Mouse (Mus musculus): ENCODE measurements at regions not wholly inside any gene's neighbourhood (a gene's known extent, or its start where the extent isn't known, plus 50 kb on each side); places are given as distances from the start of the nearest gene placed in this dataset.

DNA sequence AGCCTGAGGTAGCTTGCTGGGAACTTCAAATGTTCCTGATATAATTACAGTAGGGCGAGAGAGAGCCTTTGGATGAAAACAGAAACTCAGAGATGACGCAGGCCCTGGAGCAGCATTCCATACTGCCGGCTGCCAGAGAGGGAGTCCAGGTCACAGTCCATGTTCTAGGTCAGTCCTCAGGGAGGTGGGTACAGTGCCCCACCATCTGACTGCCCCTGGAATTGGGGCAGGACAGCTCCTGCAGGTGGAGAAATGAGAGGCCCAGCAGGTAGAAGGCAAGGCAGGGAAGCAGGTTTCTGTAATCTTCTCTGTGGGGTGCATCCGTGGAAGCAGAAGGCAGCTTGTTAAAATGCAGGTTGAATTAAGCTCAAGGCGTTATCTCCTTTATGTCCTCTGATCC is 94.5 kb upstream of the 4930596D02Rik start:
- Histone ChIP-seq H3K36me3 (ENCODE audit: control insufficient read depth, insufficient read depth) (no peaks in the 10 kb centered on the region), H3K27ac (ENCODE audit: low read length) (no peak overlapping the region)

DNA sequence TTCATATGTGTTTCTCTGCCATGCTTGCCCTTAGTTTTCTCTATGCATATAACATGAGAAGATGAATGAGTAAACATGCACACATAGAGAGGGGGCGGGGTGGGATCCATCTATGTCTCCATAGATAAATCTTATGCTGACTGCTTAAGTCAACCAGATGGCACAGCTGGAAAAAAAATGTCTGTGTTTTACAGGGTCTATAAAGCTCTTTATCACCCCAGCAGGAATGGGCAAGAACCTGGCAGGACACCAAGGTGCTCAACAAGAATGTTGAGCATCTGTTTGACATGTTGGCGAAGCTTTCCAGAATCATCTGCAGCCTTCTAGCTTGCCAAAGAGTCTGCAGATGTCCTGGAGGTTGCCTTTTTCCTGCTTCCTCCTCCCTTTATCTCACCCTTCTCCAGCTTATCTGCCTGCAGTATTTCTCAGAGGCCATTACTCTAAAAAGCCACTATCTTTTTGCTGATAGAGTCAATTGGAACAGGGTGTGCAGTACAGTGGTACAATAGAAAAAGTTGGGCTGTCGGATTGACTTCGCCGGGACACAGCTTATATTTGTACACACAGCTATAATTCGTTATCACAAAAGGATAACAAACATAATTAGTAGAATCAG is 73.0 kb upstream of the 4930596D02Rik start:
- Histone ChIP-seq H3K9me3 (replicated peaks; ENCODE audit: control insufficient read depth, low read length) (no peaks in the 10 kb centered on the region), H3K27ac (ENCODE audit: low read length) (0 out of 2 replicates have a peak overlapping the region, but pooled peaks have one; percentile 34), H3K9ac (ENCODE audit: low read length) (no peak overlapping the region), H3K27me3 (ENCODE audit: control insufficient read depth, insufficient read depth, low read length) (no peaks in the 10 kb centered on the region; the same call in 1 of the 2 replicates), H3K4me3 (ENCODE audit: low read length) (no peak overlapping the region), H3K4me1 (ENCODE audit: control insufficient read depth, insufficient read depth, low read length) (peaks cover 8% of the 10 kb centered on the region; the same call in 1 of the 2 replicates), H3K4me2 (ENCODE audit: low read depth, low read length) (no peak overlapping the region), H3K36me3 (ENCODE audit: control insufficient read depth, insufficient read depth) (no peaks in the 10 kb centered on the region)
- 31% methylated on average over 6 of the region's 6 CpGs for WGBS
- ATAC-seq (replicated peaks; ENCODE audit: extremely low read depth, insufficient read depth, low FRiP score): peak; percentile 91

More for the DNA sequence above, 94.5 kb upstream of the 4930596D02Rik start:
- Histone ChIP-seq H3K4me3 (ENCODE audit: low read length) (no peak overlapping the region), H3K27me3 (ENCODE audit: control insufficient read depth, insufficient read depth, low read length) (no peaks in the 10 kb centered on the region), H3K9me3 (replicated peaks; ENCODE audit: control insufficient read depth, low read length) (no peaks in the 10 kb centered on the region), H3K4me2 (ENCODE audit: low read depth, low read length) (no peak overlapping the region), H3K9ac (ENCODE audit: low read length) (no peak overlapping the region), H3K4me1 (ENCODE audit: control insufficient read depth, insufficient read depth, low read length) (no peaks in the 10 kb centered on the region)
- no peak for ATAC-seq (replicated peaks; ENCODE audit: extremely low read depth, insufficient read depth, low FRiP score)
- WGBS: 34% methylated on average over 5 of the region's 5 CpGs

DNA sequence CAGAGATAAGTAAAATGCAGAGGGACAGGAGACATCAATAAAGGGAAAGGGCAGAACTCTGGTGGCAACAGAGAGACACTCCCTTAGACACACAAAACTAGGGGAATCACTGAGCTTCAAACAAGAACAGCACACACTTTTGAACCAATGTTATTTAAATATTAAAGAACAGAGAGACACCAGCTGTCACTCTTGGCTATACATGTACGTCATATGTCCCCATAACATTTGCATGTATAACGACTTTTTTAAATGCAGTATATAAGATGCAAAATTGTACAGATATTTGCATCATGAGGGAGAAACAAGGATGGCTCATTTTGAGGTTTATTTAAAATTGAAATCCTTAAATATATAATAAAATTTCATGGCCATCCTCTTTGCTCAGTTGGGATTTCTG is 62.5 kb upstream of the 4930596D02Rik start:
- Histone ChIP-seq H3K27ac (ENCODE audit: low read length) (no peak overlapping the region), H3K36me3 (ENCODE audit: control insufficient read depth, insufficient read depth) (no peaks in the 10 kb centered on the region), H3K4me3 (ENCODE audit: low read length) (no peak overlapping the region), H3K27me3 (ENCODE audit: control insufficient read depth, insufficient read depth, low read length) (no peaks in the 10 kb centered on the region), H3K9me3 (replicated peaks; ENCODE audit: control insufficient read depth, low read length) (no peaks in the 10 kb centered on the region), H3K4me2 (ENCODE audit: low read depth, low read length) (no peak overlapping the region), H3K9ac (ENCODE audit: low read length) (no peak overlapping the region), H3K4me1 (ENCODE audit: control insufficient read depth, insufficient read depth, low read length) (no peaks in the 10 kb centered on the region)
- 81% methylated on average over 2 of the region's 2 CpGs for WGBS
- ATAC-seq (replicated peaks; ENCODE audit: extremely low read depth, insufficient read depth, low FRiP score): no peak
